In the genomic region with DNA sequence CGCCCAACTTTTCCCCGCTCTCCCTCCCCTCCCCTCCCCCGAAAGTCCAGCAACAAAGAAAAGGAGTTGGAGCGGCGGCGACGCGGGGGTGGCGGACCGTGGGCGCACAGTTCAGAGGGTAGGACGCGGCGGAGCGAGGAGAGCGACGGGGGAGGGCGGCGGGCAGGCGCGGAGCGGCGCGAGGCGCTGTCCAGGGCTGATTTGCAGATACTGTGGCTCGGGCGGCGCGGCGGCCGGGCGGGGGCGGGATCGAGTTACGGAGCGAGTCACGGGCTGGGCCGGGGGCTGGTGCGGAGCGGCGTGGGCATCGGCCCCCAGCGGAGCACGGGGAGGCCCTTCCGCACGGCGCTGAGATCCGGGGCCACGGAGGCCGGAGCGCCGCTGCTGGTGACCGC, we compare ENCODE assay signal across 9 mouse cellular contexts. TPM values are rescaled to one million over a fixed set of nuclear protein-coding genes. Genes with fewer than 3 reads are reported as not detected.
DNase-seq lines count a peak whose midpoint lies in the region.
"Had no signal": no experiment of that assay in that cellular context is flagged by ENCODE, and none has a peak within 500 bp of the region (broad histone marks: within the 10 kb centered on the region; RNA-seq: fewer than 3 reads in every experiment).

No protein-coding gene starts in this region.

- H3K4me3 ChIP-seq in hindbrain, embryonic 10.5 days: peak overlapping the region; percentile 83

- WGBS in hindbrain, embryonic 10.5 days: 1% methylated on average over 53 of the region's 53 CpGs

- peak overlapping the region; percentile 96 for H3K27ac ChIP-seq in hindbrain, embryonic 10.5 days

- H3K27me3 ChIP-seq in hindbrain, embryonic 10.5 days (ENCODE audit: insufficient read depth, poor library complexity, severe bottlenecking): peaks cover 21% of the 10 kb centered on the region

- DNase-seq in Muller cell, postnatal 12 days (ENCODE audit: inconsistent ontology term): peak; percentile 89
- peak; percentile 11 for DNase-seq in cerebellum, adult 8-10 months
- peak; percentile 55 for DNase-seq in forelimb bud, embryonic 11.5 days (ENCODE audit: low read depth, low spot score)
- DNase-seq in hindbrain, embryonic 10.5 days (ENCODE audit: low spot score): peak; percentile 81
- peak; percentile 25 to 35 for DNase-seq in layer of hippocampus, postnatal 25 days (ENCODE audit: extremely low spot score in 1 of 2, low spot score in 1 of 2)
- DNase-seq in lung, postnatal 25 days (ENCODE audit: low spot score): peak; percentile 70
- peak; percentile 78 for DNase-seq in retina, postnatal 1 day
- peak; percentile 82 for DNase-seq in thymus, postnatal 4 days

- H3K4me1 ChIP-seq in hindbrain, embryonic 10.5 days (replicated peaks): peaks cover 32% of the 10 kb centered on the region

- H3K36me3 ChIP-seq in hindbrain, embryonic 10.5 days: peaks cover 28% of the 10 kb centered on the region

- H3K9me3 ChIP-seq in hindbrain, embryonic 10.5 days: no peaks in the 10 kb centered on the region

RNA-seq across cellular contexts. Expression of a gene that starts 0.4 kb away (rescaled TPM):
- polyA plus RNA-seq in hindbrain, embryonic 10.5 days (2016; fragmentation: Nextera tagmentation; extraction: Ambion mirVana): 17.1 and 22.8 TPM in 2 replicates
- total RNA-seq in layer of hippocampus, postnatal 25 days (2021): 1 to 10 TPM; 4.4 to 5.4 TPM

RNA-seq across cellular contexts. Expression of a gene that starts 44.2 kb away (rescaled TPM):
- 35.9 and 39.6 TPM in 2 replicates for polyA plus RNA-seq in hindbrain, embryonic 10.5 days (2016; fragmentation: Nextera tagmentation; extraction: Ambion mirVana)
- total RNA-seq in layer of hippocampus, postnatal 25 days (2021): 10 to 100 TPM; 25.7 to 26.4 TPM

RNA-seq across cellular contexts. Expression of a gene that starts 44.3 kb away (rescaled TPM):
- polyA plus RNA-seq in hindbrain, embryonic 10.5 days (2016; fragmentation: Nextera tagmentation; extraction: Ambion mirVana): 71.6 and 91.1 TPM in 2 replicates
- total RNA-seq in layer of hippocampus, postnatal 25 days (2021): 10 to 100 TPM; 48.2 to 48.8 TPM

RNA-seq across cellular contexts. Expression of a gene that starts 54.4 kb away (rescaled TPM):
- polyA plus RNA-seq in hindbrain, embryonic 10.5 days (2016; fragmentation: Nextera tagmentation; extraction: Ambion mirVana): 0.50 and 0.52 TPM in 2 replicates
- not detected for total RNA-seq in layer of hippocampus, postnatal 25 days (2021)
- total RNA-seq: layer of hippocampus, adult 18-20 months had no signal

Comparison
In these comparisons a context has a peak if more than half of its experiments do, and no peak if none do; other contexts are left out.
1. Peak in every context shown above with its lines: DNase-seq, H3K4me3 ChIP-seq and H3K27ac ChIP-seq.
2. DNase-seq: peak in every context shown above with its lines; median percentile 89 in Muller cell, postnatal 12 days; 82 in thymus, postnatal 4 days; 81 in hindbrain, embryonic 10.5 days; 78 in retina, postnatal 1 day; 70 in lung, postnatal 25 days; 55 in forelimb bud, embryonic 11.5 days; 30 in layer of hippocampus, postnatal 25 days; 11 in cerebellum, adult 8-10 months.